Mouse (Mus musculus) gastrocnemius, adult 2 months (tissue): ENCODE measurements around the gene Rgs8. TPM values are rescaled to one million over a fixed set of nuclear protein-coding genes. Genes with fewer than 3 reads are reported as not detected.

Experiments used
- DNase-seq: peaks from one replicate; pipeline ENCODE4 v3.0.0; 2022
- H3K27ac ChIP-seq: fragments of 200-600 bp; 2 replicates; pipeline ENCODE4 v1.8.1; 2022; ENCODE audit warnings: mild to moderate bottlenecking
- H3K4me3 ChIP-seq: fragments of 200-600 bp; 2 replicates; pipeline ENCODE4 v1.8.1; 2022; ENCODE audit warnings: mild to moderate bottlenecking, moderate library complexity
- CTCF ChIP-seq: fragments of 200-600 bp; IDR thresholded peaks from 2 replicates; pipeline ENCODE4 v1.8.1; 2022; ENCODE audit warnings: antibody characterized with exemption, mild to moderate bottlenecking, moderate library complexity
- intact Hi-C: fragments of 180-260 bp; cut with DNase I; formaldehyde crosslinking; loops from one replicate; pipeline ENCODE4 v1.15.1; 2025
- total RNA-seq, 2 experiments: library from RNA; stranded (reverse); gene quantifications; 2 replicates each; pipeline ENCODE4 v1.2.3; 2021

Gene Rgs8
- total RNA-seq, 2 experiments from 2014 or later: not detected

- TF ChIP-seq CTCF: no peak
- DNase-seq: no peak
- no peak overlapping the region for H3K27ac ChIP-seq
- H3K4me3 ChIP-seq: no peak overlapping the region
- intact Hi-C loops: no loop called here
Measured at GRCm38 (mm10) chr1:153702166-153702852, 49.5 kb downstream of the Rgs8 start.

GRCm38 (mm10) chr1:153702853-153703410, 50.1 kb downstream of the Rgs8 start:
- DNase-seq: no peak
- intact Hi-C loops: no loop called here
- Histone ChIP-seq H3K4me3 (no peak overlapping the region), H3K27ac (no peak overlapping the region)
- TF ChIP-seq CTCF: no peak

GRCm38 (mm10) chr1:153703445-153703991, 50.7 kb downstream of the Rgs8 start:
- H3K4me3 ChIP-seq: no peak overlapping the region
- no peak for DNase-seq
- intact Hi-C loops: no loop called here
- H3K27ac ChIP-seq: no peak overlapping the region
- no peak for TF ChIP-seq CTCF

GRCm38 (mm10) chr1:153704174-153704573, 51.3 kb downstream of the Rgs8 start:
- intact Hi-C loops: no loop called here
- Histone ChIP-seq H3K4me3 (no peak overlapping the region), H3K27ac (no peak overlapping the region)
- no peak for TF ChIP-seq CTCF
- no peak for DNase-seq

GRCm38 (mm10) chr1:153704996-153705395, 52.2 kb downstream of the Rgs8 start:
- TF ChIP-seq CTCF: no peak
- DNase-seq: no peak
- intact Hi-C loops: no loop called here
- H3K27ac ChIP-seq: no peak overlapping the region
- no peak overlapping the region for H3K4me3 ChIP-seq

GRCm38 (mm10) chr1:153708626-153709025, 55.8 kb downstream of the Rgs8 start:
- no peak for TF ChIP-seq CTCF
- Histone ChIP-seq H3K4me3 (no peak overlapping the region), H3K27ac (no peak overlapping the region)
- DNase-seq: no peak
- intact Hi-C loops: no loop called here

GRCm38 (mm10) chr1:153709451-153709850, 56.6 kb downstream of the Rgs8 start:
- Histone ChIP-seq H3K27ac (no peak overlapping the region), H3K4me3 (no peak overlapping the region)
- DNase-seq: no peak
- no peak for TF ChIP-seq CTCF
- intact Hi-C loops: no loop called here

- DNase-seq: no peak
- no peak overlapping the region for H3K4me3 ChIP-seq
- no peak for TF ChIP-seq CTCF
- intact Hi-C loops: no loop called here
- H3K27ac ChIP-seq: no peak overlapping the region
Measured at GRCm38 (mm10) chr1:153711544-153712262, 58.9 kb downstream of the Rgs8 start.

GRCm38 (mm10) chr1:153712633-153713032, 59.8 kb downstream of the Rgs8 start:
- no peak for DNase-seq
- no peak for TF ChIP-seq CTCF
- Histone ChIP-seq H3K27ac (no peak overlapping the region), H3K4me3 (no peak overlapping the region)
- intact Hi-C loops: no loop called here

GRCm38 (mm10) chr1:153717990-153718389, 65.2 kb downstream of the Rgs8 start:
- TF ChIP-seq CTCF: no peak
- DNase-seq: no peak
- no peak overlapping the region for H3K27ac ChIP-seq
- intact Hi-C loops: no loop called here
- H3K4me3 ChIP-seq: no peak overlapping the region

- no peak for TF ChIP-seq CTCF
- intact Hi-C loops: no loop called here
- Histone ChIP-seq H3K4me3 (no peak overlapping the region), H3K27ac (no peak overlapping the region)
- no peak for DNase-seq
Measured at GRCm38 (mm10) chr1:153720935-153721334, 68.1 kb downstream of the Rgs8 start.

GRCm38 (mm10) chr1:153721565-153722310, 68.9 kb downstream of the Rgs8 start:
- H3K4me3 ChIP-seq: no peak overlapping the region
- no peak overlapping the region for H3K27ac ChIP-seq
- no peak for DNase-seq
- no peak for TF ChIP-seq CTCF
- intact Hi-C loops: no loop called here
